Mouse (Mus musculus): ENCODE results near the gene Dph2.

Dph2 gene

DNA sequence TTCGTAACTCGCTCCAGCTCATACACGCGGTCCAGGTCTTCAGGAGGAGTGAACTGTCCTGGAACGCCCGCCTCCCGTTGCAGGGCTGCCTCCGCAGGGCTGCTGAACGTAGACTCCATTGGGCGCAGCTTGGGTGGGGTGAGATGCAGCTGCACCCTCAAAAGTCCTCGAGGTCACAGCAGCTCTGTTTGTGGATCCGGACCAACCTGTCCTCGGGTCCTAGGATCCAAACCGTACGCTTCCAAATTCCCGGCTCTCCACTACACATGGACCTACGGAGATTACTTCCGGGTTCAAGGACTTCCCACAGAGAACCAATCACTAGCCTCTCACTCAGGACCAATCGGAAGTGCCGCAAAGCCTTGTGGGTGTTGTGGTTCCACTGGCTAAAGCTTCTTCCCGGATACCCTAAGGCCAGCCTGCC lies at the start of gene Dph2:
Gene Dph2, minus strand, starts transcription at position 295 of the 424 bp plus-strand sequence.
- CTCF ChIA-PET = no interaction called here

DNA sequence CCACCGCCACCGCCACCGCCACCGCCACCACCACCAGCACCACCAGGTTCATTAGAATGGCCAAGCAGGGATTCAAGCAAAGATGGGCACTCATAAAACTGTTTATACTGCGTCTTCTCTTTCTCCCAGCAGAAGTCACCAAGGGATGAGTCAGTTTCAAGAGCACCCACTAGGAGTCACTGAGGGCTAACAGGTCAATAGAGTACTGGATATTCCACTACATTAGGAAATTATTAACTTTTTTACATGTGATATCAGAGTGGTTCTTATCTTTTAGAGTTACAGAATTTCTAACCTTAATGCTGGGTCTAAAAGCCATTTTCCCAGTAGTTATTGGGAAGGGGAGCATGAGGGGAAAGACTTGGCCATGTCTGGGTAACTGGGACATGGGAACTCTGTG lies 45.1 kb upstream of the Dph2 start:
- CTCF ChIA-PET = no interaction called here

- CTCF ChIA-PET = no interaction called here
Measured at GRCm38 (mm10) chr4:117934081-117934480, 42.2 kb upstream of the Dph2 start.

DNA sequence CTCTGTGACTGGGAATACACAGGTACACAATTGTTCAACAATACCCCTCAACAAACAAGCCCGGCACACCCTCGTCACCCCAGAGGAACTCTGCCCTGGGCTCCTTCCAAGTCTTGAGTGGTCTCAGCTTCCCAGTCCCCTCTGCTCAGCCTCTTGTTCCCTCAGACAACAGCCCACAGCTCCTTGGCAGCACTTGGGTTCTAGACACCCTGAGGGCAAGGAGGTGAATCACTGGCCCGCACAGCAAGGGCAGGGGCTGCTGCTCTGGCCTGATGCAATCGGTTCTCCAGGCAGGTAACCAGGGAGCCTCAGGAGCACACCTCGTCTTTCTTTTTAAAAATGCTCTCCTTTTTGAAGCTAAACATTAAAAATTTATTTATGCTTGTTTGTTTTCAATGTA lies 41.4 kb upstream of the Dph2 start:
- CTCF ChIA-PET = no interaction called here

GRCm38 (mm10) chr4:117929391-117929881 lies 37.6 kb upstream of the Dph2 start, which contains the start of gene Artn:
TSS of gene Artn (minus strand) at chr4:117929763.
- CTCF ChIA-PET = no interaction called here

DNA sequence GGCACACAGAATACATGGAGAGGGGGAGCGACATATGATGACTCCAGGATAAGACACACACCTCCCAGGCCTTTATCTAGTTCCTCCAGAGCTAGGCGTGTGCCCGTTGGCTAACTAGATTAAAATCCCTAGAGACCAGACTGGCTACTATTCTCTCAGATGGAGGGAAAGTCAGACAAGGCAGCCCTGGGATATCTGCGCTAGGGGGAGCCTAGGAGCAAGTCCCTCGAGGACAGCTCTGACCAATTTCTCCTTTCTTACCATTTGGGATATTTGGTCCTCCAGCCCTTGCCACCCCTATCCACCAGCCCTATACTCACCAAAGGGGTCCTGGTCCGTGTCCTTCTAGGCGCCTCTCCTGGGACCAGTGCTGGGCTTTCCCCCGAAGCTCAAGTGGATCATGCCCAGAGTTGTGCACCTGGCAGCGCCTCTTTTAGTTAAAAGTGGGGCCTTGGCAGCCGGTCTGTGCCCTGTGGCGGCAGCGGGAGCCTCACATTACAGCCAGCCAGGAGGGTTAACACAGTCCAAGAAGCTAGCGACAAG lies 36.9 kb upstream of the Dph2 start:
- CTCF ChIA-PET = no interaction called here

- CTCF ChIA-PET = no interaction called here
Measured at GRCm38 (mm10) chr4:117928234-117928633, 36.4 kb upstream of the Dph2 start.

GRCm38 (mm10) chr4:117926545-117927482 lies 35.0 kb upstream of the Dph2 start:
- CTCF ChIA-PET = no interaction called here

GRCm38 (mm10) chr4:117924916-117925315 lies 33.1 kb upstream of the Dph2 start:
- CTCF ChIA-PET = interaction anchor here (0.8 kb wide), 2 partner anchors 40 to 248 kb away, joined by 3 to 4 read pairs; no protein-coding TSS in a partner anchor

DNA sequence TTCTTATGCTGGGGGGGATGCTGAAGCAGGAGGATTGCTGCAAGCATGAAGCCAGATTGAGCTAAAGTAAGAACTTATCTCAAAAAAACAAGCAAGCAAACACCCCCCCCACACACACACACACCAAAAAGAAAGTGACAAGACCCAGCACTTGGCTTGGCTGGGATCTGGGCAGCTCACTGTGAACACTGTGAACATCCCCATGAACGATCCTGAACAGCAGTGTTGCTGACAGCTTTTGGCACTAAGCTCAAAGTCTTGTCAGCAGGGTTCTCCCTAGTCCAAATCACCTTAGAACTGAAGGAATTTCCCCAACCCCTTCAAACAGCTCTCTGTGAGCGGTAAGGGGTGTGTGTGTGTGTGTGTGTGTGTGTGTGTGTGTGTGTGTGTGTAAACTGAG lies 31.6 kb upstream of the Dph2 start:
- CTCF ChIA-PET = no interaction called here

DNA sequence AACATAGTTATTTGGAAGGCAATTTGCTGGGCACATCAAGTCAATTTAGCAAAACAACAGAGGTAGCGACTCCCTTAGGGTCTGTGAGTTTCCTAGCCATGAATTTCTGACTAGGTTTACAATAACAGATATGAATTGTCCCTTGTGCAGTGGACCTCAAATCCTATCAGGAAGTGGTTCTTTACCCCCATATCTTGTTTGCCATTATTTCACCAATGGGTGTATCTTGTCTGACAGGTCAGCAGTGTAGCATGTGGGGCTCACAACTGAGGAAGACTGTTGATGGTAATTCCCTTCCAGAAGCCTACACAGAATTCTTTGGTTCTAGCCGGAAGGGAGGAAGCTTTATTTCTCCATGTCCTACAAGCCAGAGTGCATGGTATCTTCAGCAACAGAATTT lies 29.5 kb upstream of the Dph2 start:
- CTCF ChIA-PET = interaction anchor here (0.7 kb wide), 1 partner anchor 1437 kb away, joined by 15 read pairs; no protein-coding TSS in a partner anchor

- CTCF ChIA-PET = no interaction called here
Measured at GRCm38 (mm10) chr4:117918762-117919161, 26.9 kb upstream of the Dph2 start.

GRCm38 (mm10) chr4:117918261-117918660 lies 26.4 kb upstream of the Dph2 start:
- CTCF ChIA-PET = no interaction called here

DNA sequence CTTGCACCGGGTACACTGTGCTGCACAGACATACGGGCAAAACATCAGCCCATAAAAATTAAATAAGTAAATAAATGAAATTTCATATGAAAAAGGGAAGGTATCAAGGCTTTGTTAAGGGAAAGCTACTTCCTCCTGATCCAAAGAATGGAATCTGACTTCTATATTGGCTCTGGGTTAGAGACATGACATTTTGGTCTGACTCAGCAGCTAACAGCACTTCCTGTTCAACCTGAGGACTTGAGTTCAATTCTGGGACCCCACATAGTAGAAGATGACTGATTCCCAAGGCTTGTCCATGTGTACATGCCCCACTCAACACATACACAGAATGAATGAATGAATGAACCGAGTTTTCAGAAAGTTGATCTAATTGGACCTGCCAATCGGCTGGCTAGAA lies 26.0 kb upstream of the Dph2 start:
- CTCF ChIA-PET = no interaction called here

DNA sequence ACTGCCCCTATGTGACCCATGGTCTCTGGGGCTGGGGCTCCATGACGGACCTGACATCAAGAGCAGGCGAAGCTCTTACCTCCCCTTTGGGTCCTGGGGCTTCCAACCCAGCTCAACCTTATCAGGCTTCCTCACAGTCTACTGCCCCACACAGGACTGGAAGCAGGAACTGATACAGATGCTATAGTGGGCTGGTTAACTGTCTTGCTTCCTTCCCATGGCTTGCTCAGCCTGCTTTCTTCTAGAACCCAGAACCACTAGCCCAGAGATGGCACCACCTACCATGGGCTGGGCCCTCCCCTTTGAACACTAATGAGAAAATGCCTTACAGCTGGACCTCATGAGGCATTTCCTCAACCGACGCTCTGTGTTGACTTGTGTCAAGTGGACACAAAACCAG lies 25.6 kb upstream of the Dph2 start:
- CTCF ChIA-PET = interaction anchor here (0.7 kb wide), 1 partner anchor 366 kb away, joined by 3 read pairs; no protein-coding TSS in a partner anchor

- CTCF ChIA-PET = interaction anchor here (1.4 kb wide), 1 partner anchor 14 kb away, joined by 3 read pairs; no protein-coding TSS in a partner anchor
Measured at GRCm38 (mm10) chr4:117916386-117916785, 24.6 kb upstream of the Dph2 start.

DNA sequence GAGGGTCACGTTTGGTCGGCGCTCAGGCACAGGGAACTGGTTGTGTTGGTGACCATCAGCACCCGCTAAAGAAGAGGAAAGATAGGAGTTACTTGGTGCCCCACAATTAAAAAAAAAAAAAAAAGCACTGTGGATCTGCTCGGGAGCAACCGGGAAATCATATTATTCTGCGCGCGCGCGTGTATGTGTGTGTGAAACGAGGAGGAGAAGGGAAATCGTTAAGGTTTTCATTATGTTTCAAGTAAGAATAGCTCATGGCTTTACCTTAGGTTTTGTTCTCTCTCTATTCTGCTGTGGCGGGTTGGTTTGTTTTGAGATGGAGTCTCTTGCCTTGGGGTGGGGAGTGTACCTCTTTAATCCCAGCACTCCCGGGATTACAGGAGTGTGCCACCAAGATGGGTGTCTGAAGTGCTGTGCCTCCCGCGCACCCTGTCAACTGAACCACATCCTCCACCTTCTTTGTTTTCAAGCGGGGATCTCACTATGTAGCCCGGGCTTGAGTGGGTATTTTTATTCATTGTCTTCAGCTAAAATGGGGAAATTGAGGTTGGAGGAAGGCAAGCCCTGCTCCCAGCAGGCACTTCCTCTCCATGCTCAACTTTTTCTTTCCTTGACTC lies 23.8 kb upstream of the Dph2 start:
- CTCF ChIA-PET = interaction anchor here (1.4 kb wide), 1 partner anchor 13 kb away, joined by 3 read pairs; no protein-coding TSS in a partner anchor

DNA sequence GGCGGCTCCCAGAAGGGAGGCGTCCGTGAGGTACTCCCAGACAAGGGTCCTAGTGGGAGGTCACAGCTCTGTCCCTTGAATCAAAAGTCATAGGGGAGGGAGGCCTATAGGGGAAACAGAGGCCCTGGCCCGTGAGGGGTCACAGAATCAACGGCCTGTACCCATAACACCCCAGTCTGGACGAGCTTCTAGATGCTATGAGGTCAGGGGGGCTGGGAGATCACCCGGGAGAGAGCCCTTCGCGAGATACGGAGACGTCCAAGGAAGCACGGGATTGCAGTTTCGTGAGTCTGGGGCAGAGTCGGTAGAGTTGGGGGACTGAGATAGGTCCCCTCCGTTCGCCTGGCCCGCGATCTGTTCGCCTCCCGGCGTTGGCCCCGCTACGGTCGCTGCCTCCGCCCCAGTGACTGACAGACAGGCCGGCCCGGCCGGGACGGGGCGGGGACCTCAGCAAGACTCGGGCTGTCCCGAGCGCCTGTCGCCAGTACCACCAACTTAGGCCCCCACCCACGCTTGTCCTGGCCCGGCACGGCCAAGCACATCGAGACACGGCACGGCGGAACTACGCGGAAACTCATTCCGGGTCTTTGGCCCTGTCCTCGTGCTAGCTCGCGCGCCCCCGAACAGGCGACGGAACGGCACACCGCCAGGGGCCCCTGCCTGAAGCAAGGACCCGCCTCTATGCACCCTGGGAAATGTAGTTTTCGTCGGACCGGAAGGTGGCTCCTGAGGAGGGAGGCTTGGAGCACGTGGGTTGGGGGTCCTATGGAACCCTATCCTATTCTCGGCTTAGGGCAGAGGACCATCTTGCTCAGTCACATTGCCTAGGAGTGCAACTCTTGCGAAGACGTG lies 23.0 kb upstream of the Dph2 start, which contains the start of gene Ipo13:
Gene Ipo13, minus strand, starts transcription at position 409 of the 852 bp plus-strand sequence.
- CTCF ChIA-PET = interaction anchor here (0.6 to 1.4 kb wide), 2 partner anchors 11 to 55 kb away, joined by 3 read pairs; no protein-coding TSS in a partner anchor

DNA sequence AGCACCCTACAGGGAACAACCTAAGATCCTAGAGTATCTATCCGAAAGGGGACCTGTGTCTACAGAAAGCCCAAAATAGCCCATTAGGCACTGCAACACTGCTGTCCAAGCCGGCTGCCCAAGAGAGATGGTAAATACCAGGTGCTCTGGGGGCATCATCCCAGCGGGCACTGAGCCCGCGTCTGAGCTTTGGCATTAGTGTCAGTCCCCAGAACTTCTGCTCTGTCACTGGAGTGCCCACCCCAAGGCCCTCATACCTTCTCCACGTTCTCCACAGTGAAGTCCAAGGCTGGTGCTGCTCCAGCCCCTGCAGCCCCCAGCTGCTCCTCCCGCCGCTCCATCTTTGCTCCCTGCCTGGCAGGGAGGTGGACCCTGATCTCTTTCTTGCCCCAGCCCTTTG lies 22.2 kb upstream of the Dph2 start:
- CTCF ChIA-PET = interaction anchor here (0.6 to 1.4 kb wide), 3 partner anchors 10 to 1086 kb away, joined by 3 to 5 read pairs (median 3); no protein-coding TSS in a partner anchor

GRCm38 (mm10) chr4:117913421-117913820 lies 21.6 kb upstream of the Dph2 start:
- CTCF ChIA-PET = interaction anchor here (0.7 kb wide), 1 partner anchor 1085 kb away, joined by 5 read pairs; no protein-coding TSS in a partner anchor

- CTCF ChIA-PET = no interaction called here
Measured at GRCm38 (mm10) chr4:117912685-117913273, 20.9 kb upstream of the Dph2 start.
